Mouse (Mus musculus) neutrophil, adult 59 days (primary cell): Measurements from ENCODE around the gene D330045A20Rik. TPM values are rescaled to one million over a fixed set of nuclear protein-coding genes. Genes with fewer than 3 reads are reported as not detected.

Experiments used
- total RNA-seq, 2 experiments: library from RNA; stranded (reverse); gene quantifications; 1 replicate in 1 of 2; 2 replicates in 1 of 2; pipeline ENCODE4 v1.2.4; 2023

Gene D330045A20Rik
- total RNA-seq: not detected

GRCm38 (mm10) chrX:139480022-139480894, at the start of gene D330045A20Rik:
Gene D330045A20Rik, plus strand, starts transcription at chrX:139480367.

GRCm38 (mm10) chrX:139562925-139563461, 82.8 kb downstream of the D330045A20Rik start, which contains the start of gene Rnf128:
Gene Rnf128, plus strand, starts transcription at chrX:139563316.

Other genes starting within 250 kb of the D330045A20Rik start
- under 1 TPM in 1 of 2 experiments, not detected in 1; 0.33 TPM for gene Trap1a, start 146.7 kb upstream of the D330045A20Rik start, total RNA-seq
- gene Rnf128, start 82.9 kb downstream of the D330045A20Rik start, total RNA-seq: 1 to 10 TPM; 1.3 to 3.3 TPM
- 1 to 10 TPM; 3.5 to 4.6 TPM for gene Tbc1d8b, start 204.6 kb downstream of the D330045A20Rik start, total RNA-seq
- gene Gm15013, start 234.1 kb downstream of the D330045A20Rik start, total RNA-seq: not detected